Mouse (Mus musculus): Measurements from ENCODE around the gene Rbm15b.

Rbm15b gene

GRCm38 (mm10) chr9:106886828-106887702 is at the start of gene Rbm15b:
Rbm15b (minus strand) TSS chr9:106887428.
- peak; percentile 97 for DNase-seq (ENCODE audit: low spot score)

GRCm38 (mm10) chr9:106934998-106935397 is 47.8 kb upstream of the Rbm15b start:
- DNase-seq (ENCODE audit: low spot score), result no peak

- no peak for DNase-seq (ENCODE audit: low spot score)
Measured at GRCm38 (mm10) chr9:106914878-106915277, 27.6 kb upstream of the Rbm15b start.

GRCm38 (mm10) chr9:106913759-106914158 is 26.5 kb upstream of the Rbm15b start:
- DNase-seq (ENCODE audit: low spot score), result peak; percentile 32

- no peak for DNase-seq (ENCODE audit: low spot score)
Measured at GRCm38 (mm10) chr9:106911624-106912023, 24.4 kb upstream of the Rbm15b start.

- DNase-seq (ENCODE audit: low spot score), result no peak
Measured at GRCm38 (mm10) chr9:106908715-106909114, 21.5 kb upstream of the Rbm15b start.

- no peak for DNase-seq (ENCODE audit: low spot score)
Measured at GRCm38 (mm10) chr9:106908174-106908573, 20.9 kb upstream of the Rbm15b start.

GRCm38 (mm10) chr9:106906597-106906996 is 19.4 kb upstream of the Rbm15b start:
- no peak for DNase-seq (ENCODE audit: low spot score)

- peak; percentile 74 for DNase-seq (ENCODE audit: low spot score)
Measured at GRCm38 (mm10) chr9:106903791-106904134, 16.5 kb upstream of the Rbm15b start.

- no peak for DNase-seq (ENCODE audit: low spot score)
Measured at GRCm38 (mm10) chr9:106903099-106903790, 16.0 kb upstream of the Rbm15b start.

GRCm38 (mm10) chr9:106901596-106901995 is 14.4 kb upstream of the Rbm15b start:
- no peak for DNase-seq (ENCODE audit: low spot score)

GRCm38 (mm10) chr9:106898901-106899300 is 11.7 kb upstream of the Rbm15b start:
- DNase-seq (ENCODE audit: low spot score), result no peak

- no peak for DNase-seq (ENCODE audit: low spot score)
Measured at GRCm38 (mm10) chr9:106893327-106893726, 6.1 kb upstream of the Rbm15b start.

- DNase-seq (ENCODE audit: low spot score), result no peak
Measured at GRCm38 (mm10) chr9:106892552-106892875, 5.3 kb upstream of the Rbm15b start.

GRCm38 (mm10) chr9:106891829-106892551 is 4.8 kb upstream of the Rbm15b start, which contains the start of gene Manf:
Manf (minus strand) TSS chr9:106891979.
- DNase-seq (ENCODE audit: low spot score), result peak; percentile 98

- DNase-seq (ENCODE audit: low spot score), result peak; percentile 24
Measured at GRCm38 (mm10) chr9:106891341-106891741, 4.1 kb upstream of the Rbm15b start.

GRCm38 (mm10) chr9:106890496-106891240 is 3.4 kb upstream of the Rbm15b start:
- no peak for DNase-seq (ENCODE audit: low spot score)

- DNase-seq (ENCODE audit: low spot score), result no peak
Measured at GRCm38 (mm10) chr9:106889321-106889720, 2.1 kb upstream of the Rbm15b start.

- DNase-seq (ENCODE audit: low spot score), result no peak
Measured at GRCm38 (mm10) chr9:106888346-106888745, 1.1 kb upstream of the Rbm15b start.

- peak; percentile 25 for DNase-seq (ENCODE audit: low spot score)
Measured at GRCm38 (mm10) chr9:106885901-106886731, 1.1 kb downstream of the Rbm15b start.

All from adipocyte (in vitro differentiated cells).